Mouse (Mus musculus): ENCODE data around the gene Pla2g4d. TPM values are rescaled to one million over a fixed set of nuclear protein-coding genes. Genes with fewer than 3 reads are reported as not detected.
A peak's percentile ranks its signal among the peaks of the same experiment; 100 is the strongest.
"Not testable (repeated sequence)": the region's sequence is repeated elsewhere in the genome, so short reads cannot be mapped to it uniquely, and the experiment has no call there.

Pla2g4d gene
- polyA plus RNA-seq, 1 experiment from 2014 or later: 0.05 TPM

- no peaks in the 10 kb centered on the region for H3K27me3 ChIP-seq
- ATAC-seq (replicated peaks; ENCODE audit: low FRiP score): no peak
- H3K9ac ChIP-seq: no peak overlapping the region
- 85% methylated on average over 6 of the region's 6 CpGs for WGBS
- no peaks in the 10 kb centered on the region for H3K9me3 ChIP-seq (replicated peaks)
- no peak overlapping the region for H3K27ac ChIP-seq
- no peak overlapping the region for H3K4me3 ChIP-seq (replicated peaks)
- no peaks in the 10 kb centered on the region for H3K4me1 ChIP-seq
- H3K36me3 ChIP-seq: no peaks in the 10 kb centered on the region
- no peak overlapping the region for H3K4me2 ChIP-seq
Measured at GRCm38 (mm10) chr2:120252644-120253043, 36.4 kb downstream of the Pla2g4d start.

GRCm38 (mm10) chr2:120245421-120246016 is 43.5 kb downstream of the Pla2g4d start:
- Histone ChIP-seq H3K27me3 (peaks cover 27% of the 10 kb centered on the region), H3K36me3 (no peaks in the 10 kb centered on the region), H3K9ac (no peak overlapping the region), H3K4me2 (peak overlapping the region; percentile 70), H3K4me1 (peaks cover 5% of the 10 kb centered on the region), H3K9me3 (replicated peaks) (no peaks in the 10 kb centered on the region), H3K4me3 (replicated peaks) (peak overlapping the region; percentile 41), H3K27ac (no peak overlapping the region)
- WGBS: 9% methylated on average over 9 of the region's 9 CpGs
- ATAC-seq (replicated peaks; ENCODE audit: low FRiP score): no peak

GRCm38 (mm10) chr2:120244679-120245420 is 44.1 kb downstream of the Pla2g4d start, which contains the start of gene Pla2g4e:
Gene Pla2g4e, minus strand, starts transcription at chr2:120245335.
- Histone ChIP-seq H3K27ac (no peak within 1 kb of the TSS), H3K4me2 (peak within 1 kb of the TSS; percentile 70), H3K36me3 (no peaks in the 10 kb centered on the region), H3K9me3 (replicated peaks) (no peaks in the 10 kb centered on the region), H3K9ac (0 out of 2 replicates have a peak within 1 kb of the TSS, but pooled peaks have one; percentile 15), H3K4me3 (replicated peaks) (peak within 1 kb of the TSS; percentile 41), H3K4me1 (peaks cover 5% of the 10 kb centered on the region), H3K27me3 (peaks cover 27% of the 10 kb centered on the region)
- 3% methylated on average over 27 of the region's 27 CpGs for WGBS
- peak; percentile 54; the same call in 1 of the 2 replicates for ATAC-seq (replicated peaks; ENCODE audit: low FRiP score)

GRCm38 (mm10) chr2:120243995-120244394 is 45.0 kb downstream of the Pla2g4d start:
- 99% methylated on average over 2 of the region's 2 CpGs for WGBS
- no peak overlapping the region for H3K4me2 ChIP-seq
- H3K9ac ChIP-seq: no peak overlapping the region

DNA sequence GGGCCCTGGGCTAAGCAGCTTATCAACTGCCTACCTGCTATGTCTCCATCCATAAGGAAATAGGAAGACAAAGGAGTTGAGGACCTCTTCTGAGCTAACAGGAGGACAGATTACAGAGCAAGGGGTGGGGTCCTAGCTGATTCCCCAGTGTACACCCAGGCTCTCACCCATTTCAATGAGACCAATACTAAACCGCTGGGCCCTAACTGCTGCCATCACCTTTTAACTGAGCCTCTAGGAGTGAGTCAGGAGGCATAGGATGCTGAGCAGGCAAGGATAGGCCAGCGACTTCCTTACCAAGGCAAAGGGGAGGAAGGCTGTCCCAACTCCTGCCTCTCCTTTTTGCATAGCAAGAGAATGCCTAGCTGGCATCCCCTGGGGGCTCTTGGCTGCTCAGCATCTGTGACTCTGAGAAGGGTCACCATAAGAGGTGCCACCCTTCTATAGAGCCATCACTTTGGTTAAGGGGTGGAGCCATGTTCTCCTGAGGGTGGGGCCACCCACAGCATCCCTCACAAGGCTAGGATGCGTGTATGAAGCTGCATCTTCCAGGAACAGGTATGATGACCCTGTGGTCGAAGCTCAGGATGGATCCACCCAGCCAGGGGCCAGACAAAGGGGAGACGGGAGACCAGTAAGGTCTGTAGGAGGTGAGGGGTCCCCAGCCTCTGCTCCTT is 46.1 kb downstream of the Pla2g4d start:
- Histone ChIP-seq H3K4me2 (no peak overlapping the region), H3K4me1 (peaks cover 5% of the 10 kb centered on the region), H3K4me3 (replicated peaks) (no peak overlapping the region), H3K36me3 (no peaks in the 10 kb centered on the region), H3K9me3 (replicated peaks) (no peaks in the 10 kb centered on the region), H3K27me3 (peaks cover 27% of the 10 kb centered on the region), H3K27ac (no peak overlapping the region), H3K9ac (no peak overlapping the region)
- 79% methylated on average over 5 of the region's 5 CpGs for WGBS
- 0 out of 2 replicates have a peak, but pooled peaks have one; percentile 15 for ATAC-seq (replicated peaks; ENCODE audit: low FRiP score)

More at GRCm38 (mm10) chr2:120243995-120244394, 45.0 kb downstream of the Pla2g4d start:
- no peak for ATAC-seq (replicated peaks; ENCODE audit: low FRiP score)
- Histone ChIP-seq H3K27me3 (peaks cover 27% of the 10 kb centered on the region), H3K4me3 (replicated peaks) (no peak overlapping the region), H3K9me3 (replicated peaks) (no peaks in the 10 kb centered on the region), H3K4me1 (peaks cover 5% of the 10 kb centered on the region), H3K27ac (no peak overlapping the region), H3K36me3 (no peaks in the 10 kb centered on the region)

GRCm38 (mm10) chr2:120238733-120239132 is 50.3 kb downstream of the Pla2g4d start:
- H3K4me1 ChIP-seq; H3K36me3 ChIP-seq; H3K9me3 ChIP-seq (replicated peaks); H3K4me3 ChIP-seq (replicated peaks); ATAC-seq (replicated peaks; ENCODE audit: low FRiP score); H3K9ac ChIP-seq; H3K4me2 ChIP-seq; H3K27ac ChIP-seq: not testable (repeated sequence)
- H3K27me3 ChIP-seq: peaks cover 12% of the 10 kb centered on the region; the same call in 1 of the 2 replicates
- WGBS: 79% methylated on average over 9 of the region's 9 CpGs

- H3K27ac ChIP-seq: no peak overlapping the region
- no peak overlapping the region for H3K9ac ChIP-seq
- WGBS: 78% methylated on average over 5 of the region's 5 CpGs
- 0 out of 2 replicates have a peak, but pooled peaks cover 3% of the 10 kb centered on the region for H3K27me3 ChIP-seq
- no peak for ATAC-seq (replicated peaks; ENCODE audit: low FRiP score)
- no peaks in the 10 kb centered on the region for H3K36me3 ChIP-seq
- no peaks in the 10 kb centered on the region for H3K4me1 ChIP-seq
- H3K9me3 ChIP-seq (replicated peaks): no peaks in the 10 kb centered on the region
- H3K4me3 ChIP-seq (replicated peaks): no peak overlapping the region
- no peak overlapping the region for H3K4me2 ChIP-seq
Measured at GRCm38 (mm10) chr2:120237784-120238183, 51.2 kb downstream of the Pla2g4d start.

- no peaks in the 10 kb centered on the region for H3K36me3 ChIP-seq
- no peak overlapping the region for H3K4me2 ChIP-seq
- no peak overlapping the region for H3K4me3 ChIP-seq (replicated peaks)
- H3K9me3 ChIP-seq (replicated peaks): no peaks in the 10 kb centered on the region
- ATAC-seq (replicated peaks; ENCODE audit: low FRiP score): no peak
- no peaks in the 10 kb centered on the region for H3K4me1 ChIP-seq
- no peaks in the 10 kb centered on the region for H3K27me3 ChIP-seq
- WGBS: 81% methylated on average over 3 of the region's 3 CpGs
- H3K27ac ChIP-seq: no peak overlapping the region
- H3K9ac ChIP-seq: no peak overlapping the region
Measured at GRCm38 (mm10) chr2:120235947-120236640, 52.9 kb downstream of the Pla2g4d start.

DNA sequence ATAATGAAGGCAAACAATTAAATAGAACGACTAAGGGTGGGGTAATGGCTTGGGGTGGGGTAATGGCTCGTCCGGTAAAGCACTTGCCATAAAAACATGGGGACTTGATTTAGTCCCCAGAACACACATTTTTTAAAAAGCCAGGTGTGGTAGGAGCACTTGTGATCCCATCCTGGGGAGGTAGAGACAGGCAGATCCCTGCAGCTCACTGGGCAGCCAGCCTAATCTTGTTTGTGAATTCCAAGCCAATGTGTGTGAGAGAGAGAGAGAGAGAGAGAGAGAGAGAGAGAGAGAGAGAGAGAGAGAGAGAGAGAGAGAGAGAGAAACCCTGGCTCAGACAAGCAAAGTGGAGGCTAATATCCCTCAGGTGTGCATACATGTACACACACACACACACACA is 53.6 kb downstream of the Pla2g4d start:
- WGBS: 60% methylated on average over 3 of the region's 3 CpGs
- Histone ChIP-seq H3K4me2 (no peak overlapping the region), H3K9me3 (replicated peaks) (no peaks in the 10 kb centered on the region), H3K9ac (no peak overlapping the region), H3K27me3 (no peaks in the 10 kb centered on the region), H3K36me3 (no peaks in the 10 kb centered on the region), H3K4me3 (replicated peaks) (no peak overlapping the region), H3K27ac (no peak overlapping the region), H3K4me1 (no peaks in the 10 kb centered on the region)
- ATAC-seq (replicated peaks; ENCODE audit: low FRiP score): no peak

DNA sequence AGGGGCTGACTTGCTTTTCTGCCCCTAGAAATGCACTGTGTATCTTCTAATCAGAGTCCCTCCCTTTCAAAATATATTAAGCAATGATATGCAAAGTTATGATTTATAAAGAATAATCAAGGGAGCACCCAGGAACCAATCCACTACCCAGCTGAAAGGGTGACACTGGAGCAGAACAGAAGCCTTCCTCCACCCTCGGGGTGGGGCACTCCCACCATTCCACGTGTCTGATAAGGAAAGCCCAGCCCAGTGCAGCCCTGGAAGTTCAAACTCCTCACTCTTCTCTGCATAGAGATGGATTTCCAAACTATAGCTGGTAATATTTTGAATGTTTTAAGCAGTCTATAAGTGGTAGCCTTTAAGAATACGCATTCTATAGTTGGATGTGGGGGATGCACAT is 57.4 kb downstream of the Pla2g4d start:
- Histone ChIP-seq H3K4me2 (no peak overlapping the region), H3K36me3 (no peaks in the 10 kb centered on the region), H3K4me1 (no peaks in the 10 kb centered on the region), H3K4me3 (replicated peaks) (no peak overlapping the region), H3K9ac (no peak overlapping the region), H3K27ac (no peak overlapping the region), H3K9me3 (replicated peaks) (no peaks in the 10 kb centered on the region), H3K27me3 (no peaks in the 10 kb centered on the region)
- ATAC-seq (replicated peaks; ENCODE audit: low FRiP score): no peak
- WGBS: 61% methylated on average over 3 of the region's 3 CpGs

Data from kidney, embryonic 15.5 days (tissue).